Mouse (Mus musculus): Measurements from ENCODE around the gene Prss8. TPM values are rescaled to one million over a fixed set of nuclear protein-coding genes. Genes with fewer than 3 reads are reported as not detected.

The Prss8 gene
- 0.09 and 0.29 TPM in 2 replicates for polyA plus RNA-seq (2015; fragmentation: Nextera tagmentation; extraction: Ambion mirVana)

DNA sequence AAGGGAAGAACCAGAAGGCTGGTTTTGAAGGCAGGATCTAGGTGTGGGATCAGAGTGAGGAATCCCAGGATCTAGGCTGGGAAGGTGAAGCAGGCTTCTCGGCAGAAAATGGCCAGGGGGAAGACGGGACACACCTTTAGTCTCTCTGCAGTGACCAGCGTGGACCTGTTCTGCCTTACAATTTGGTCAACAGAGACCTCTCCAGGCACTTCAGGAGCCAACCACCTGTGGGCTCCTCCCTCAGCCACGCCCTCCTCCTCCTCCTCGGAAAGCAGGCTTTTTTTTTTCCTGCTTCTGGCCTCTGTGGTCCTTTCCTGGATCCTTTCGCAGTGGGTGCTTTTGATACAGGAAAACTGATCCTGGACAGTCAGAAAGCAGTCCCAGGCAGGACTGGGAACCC lies at the start of gene Prss8:
Gene Prss8, minus strand, starts transcription at position 182 of the 400 bp plus-strand sequence.
- no peak for ATAC-seq
- no peak within 1 kb of the TSS for H3K27ac ChIP-seq
- H3K4me3 ChIP-seq: no peak within 1 kb of the TSS
- 0 out of 2 replicates have a peak within 1 kb of the TSS, but pooled peaks have one; percentile 2 for H3K4me2 ChIP-seq
- WGBS: 10% methylated on average over 6 of the region's 6 CpGs
- H3K4me1 ChIP-seq: peaks cover 7% of the 10 kb centered on the region; the same call in 1 of the 2 replicates
- no peaks in the 10 kb centered on the region for H3K9me3 ChIP-seq (replicated peaks)
- H3K36me3 ChIP-seq (ENCODE audit: poor library complexity, severe bottlenecking): peaks cover 26% of the 10 kb centered on the region
- 0 out of 2 replicates have a peak within 1 kb of the TSS, but pooled peaks have one; percentile 17 for H3K9ac ChIP-seq
- H3K27me3 ChIP-seq: peaks cover 40% of the 10 kb centered on the region

DNA sequence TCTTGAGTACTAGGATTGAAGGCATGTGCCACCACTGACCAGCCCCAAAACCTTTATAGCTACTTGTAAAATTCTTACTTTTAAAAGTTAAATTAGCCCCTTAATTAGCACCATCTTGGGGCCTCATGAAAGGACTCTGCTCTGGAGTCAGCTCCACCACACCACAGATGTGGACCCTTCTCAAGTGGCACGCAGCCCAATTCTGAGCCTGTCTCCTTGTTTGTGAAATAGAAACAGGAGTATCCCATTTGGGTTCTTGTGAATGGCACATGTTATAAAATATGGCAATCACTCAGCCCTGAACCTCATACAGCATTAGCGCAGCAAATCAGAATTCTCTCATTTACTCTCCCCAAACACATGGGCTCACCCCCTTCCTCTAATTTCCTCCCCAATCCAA lies 49.0 kb upstream of the Prss8 start:
- Histone ChIP-seq H3K27ac (no peak overlapping the region), H3K4me2 (no peak overlapping the region), H3K9ac (no peak overlapping the region), H3K4me3 (no peak overlapping the region), H3K4me1 (peaks cover 5% of the 10 kb centered on the region), H3K9me3 (replicated peaks) (no peaks in the 10 kb centered on the region), H3K36me3 (ENCODE audit: poor library complexity, severe bottlenecking) (peaks cover 99% of the 10 kb centered on the region), H3K27me3 (no peaks in the 10 kb centered on the region)
- no peak for ATAC-seq
- 94% methylated on average over 2 of the region's 2 CpGs for WGBS

DNA sequence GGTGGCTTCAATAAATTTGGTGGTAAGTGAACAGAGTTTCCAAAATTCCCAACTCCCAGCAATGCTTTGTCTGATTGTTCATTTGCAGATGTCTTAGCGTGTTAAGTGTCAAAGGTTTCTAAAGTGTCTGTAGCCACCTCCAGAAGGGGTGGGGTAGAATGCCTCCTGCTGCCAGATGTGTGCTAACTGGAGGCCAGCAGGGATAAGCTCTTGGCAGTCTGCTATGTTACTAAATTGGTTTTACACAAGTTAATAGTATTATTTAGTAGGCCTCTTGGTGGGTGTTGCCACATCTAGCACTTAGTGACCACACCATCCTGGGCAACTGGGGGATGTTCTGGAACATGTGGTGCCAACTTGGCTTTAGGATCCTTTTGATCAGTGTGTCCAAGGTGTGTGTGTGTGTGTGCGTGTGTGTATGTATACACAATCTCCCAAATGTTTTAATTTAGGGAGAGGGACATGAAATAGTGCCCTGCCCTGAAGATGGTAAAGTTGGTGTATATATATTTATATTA lies 44.6 kb upstream of the Prss8 start:
- H3K36me3 ChIP-seq (ENCODE audit: poor library complexity, severe bottlenecking): peaks cover 97% of the 10 kb centered on the region
- no peak for ATAC-seq
- no peaks in the 10 kb centered on the region for H3K27me3 ChIP-seq
- H3K4me1 ChIP-seq: peaks cover 16% of the 10 kb centered on the region
- no peak overlapping the region for H3K4me2 ChIP-seq
- H3K9me3 ChIP-seq (replicated peaks): no peaks in the 10 kb centered on the region
- WGBS: 86% methylated on average over 2 of the region's 2 CpGs
- no peak overlapping the region for H3K4me3 ChIP-seq
- H3K9ac ChIP-seq: no peak overlapping the region
- H3K27ac ChIP-seq: no peak overlapping the region

DNA sequence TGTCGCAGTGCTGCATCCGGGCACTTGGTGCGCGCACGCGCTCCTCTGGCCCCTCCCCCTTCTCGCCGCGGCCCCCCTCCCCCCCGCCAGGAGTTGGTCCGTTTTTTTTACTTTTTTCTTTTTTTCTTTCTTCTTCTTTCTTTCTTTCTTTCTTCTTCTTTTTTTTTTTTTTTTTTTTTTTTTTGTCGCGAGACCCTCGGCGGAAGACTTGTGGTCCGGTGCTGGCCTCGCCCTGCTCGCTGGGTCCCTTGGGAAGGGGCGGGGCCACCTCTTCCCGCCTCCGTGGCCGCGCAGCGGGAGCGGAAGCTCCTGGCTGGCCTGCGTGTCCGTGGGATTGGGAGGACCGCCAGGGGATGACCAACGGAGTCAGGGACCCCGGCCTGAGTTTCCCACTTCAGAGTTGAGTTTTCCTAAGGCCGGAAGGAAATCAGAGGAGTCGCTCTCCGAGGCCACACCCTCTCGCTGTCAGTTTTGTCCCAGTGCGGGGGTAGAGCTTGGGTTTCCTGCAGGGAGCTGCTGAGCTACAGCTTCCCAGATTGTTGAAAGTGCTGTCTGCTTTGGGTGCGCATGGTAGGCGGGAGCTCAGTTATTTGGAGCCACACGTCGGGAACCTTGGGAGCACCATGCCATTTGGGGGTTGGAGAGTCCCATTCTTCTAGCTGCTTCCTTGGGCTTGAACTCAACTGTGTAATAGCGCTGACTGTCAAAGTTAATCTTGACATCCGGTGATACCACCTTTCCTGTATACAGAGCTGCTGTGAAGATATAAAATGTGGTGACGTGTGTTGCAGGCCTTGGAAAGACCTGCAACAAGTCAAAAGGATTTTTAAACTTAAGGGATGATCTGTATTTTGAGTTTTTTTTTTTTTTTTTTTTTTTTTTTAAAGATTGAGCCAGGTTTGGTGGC lies 38.3 kb upstream of the Prss8 start:
- Histone ChIP-seq H3K9ac (peak overlapping the region; percentile 99), H3K36me3 (ENCODE audit: poor library complexity, severe bottlenecking) (peaks cover 37% of the 10 kb centered on the region), H3K4me2 (peak overlapping the region; percentile 92), H3K9me3 (replicated peaks) (no peaks in the 10 kb centered on the region), H3K27ac (peak overlapping the region; percentile 96), H3K4me1 (peaks cover 29% of the 10 kb centered on the region), H3K4me3 (peak overlapping the region; percentile 98), H3K27me3 (no peaks in the 10 kb centered on the region)
- under 1% methylated on average over 39 of the region's 42 CpGs for WGBS
- ATAC-seq: peak; percentile 32; the same call in 1 of the 2 replicates

DNA sequence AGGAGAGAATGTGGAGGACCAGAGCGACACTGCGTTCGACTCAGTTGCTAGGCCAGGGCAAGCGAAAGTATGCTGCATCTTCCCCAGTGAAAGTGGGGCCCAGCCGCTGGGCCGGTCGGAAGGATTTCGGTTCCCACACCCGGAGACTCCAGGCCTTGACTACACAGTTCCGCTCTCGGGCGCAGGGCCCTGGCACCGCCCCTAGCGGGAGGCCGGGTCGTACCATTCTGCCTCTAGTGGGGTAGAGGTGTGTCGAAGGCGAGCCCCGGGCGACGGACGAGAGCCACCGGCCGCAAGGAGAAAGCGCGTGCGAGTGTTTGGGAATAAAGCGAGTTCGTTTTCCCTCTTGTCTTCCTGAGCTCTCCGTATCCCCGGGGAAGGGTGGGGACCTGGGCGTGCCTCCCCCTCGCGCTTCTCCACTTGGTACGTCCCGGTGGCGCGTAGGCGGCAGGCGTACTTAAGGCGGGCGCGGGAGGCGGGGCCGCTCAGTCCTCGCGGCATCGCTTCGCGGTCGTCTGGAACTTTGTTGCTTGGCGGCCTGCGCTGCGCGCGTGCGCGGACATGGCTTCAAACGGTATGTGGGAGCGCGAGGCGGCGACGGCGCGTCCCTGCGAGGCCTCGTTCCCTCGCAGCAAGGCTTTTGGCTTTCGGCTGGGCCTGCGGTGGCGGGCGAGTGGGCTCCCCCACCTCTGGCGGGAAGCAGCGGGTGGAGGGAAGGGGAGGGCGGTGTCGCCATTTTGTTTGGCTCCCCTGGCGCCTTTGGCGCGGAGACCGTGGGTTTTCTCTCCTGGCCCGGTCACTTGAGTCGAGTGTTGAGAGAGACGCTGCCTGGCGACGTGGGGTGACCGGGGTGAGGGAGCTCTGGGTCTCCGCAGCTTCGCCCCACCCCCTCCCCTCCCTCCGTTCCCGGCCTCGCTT lies 37.4 kb upstream of the Prss8 start, which contains the start of gene Fus:
Gene Fus, plus strand, starts transcription at position 454 of the 918 bp plus-strand sequence.
- WGBS: under 1% methylated on average over 91 of the region's 92 CpGs

DNA sequence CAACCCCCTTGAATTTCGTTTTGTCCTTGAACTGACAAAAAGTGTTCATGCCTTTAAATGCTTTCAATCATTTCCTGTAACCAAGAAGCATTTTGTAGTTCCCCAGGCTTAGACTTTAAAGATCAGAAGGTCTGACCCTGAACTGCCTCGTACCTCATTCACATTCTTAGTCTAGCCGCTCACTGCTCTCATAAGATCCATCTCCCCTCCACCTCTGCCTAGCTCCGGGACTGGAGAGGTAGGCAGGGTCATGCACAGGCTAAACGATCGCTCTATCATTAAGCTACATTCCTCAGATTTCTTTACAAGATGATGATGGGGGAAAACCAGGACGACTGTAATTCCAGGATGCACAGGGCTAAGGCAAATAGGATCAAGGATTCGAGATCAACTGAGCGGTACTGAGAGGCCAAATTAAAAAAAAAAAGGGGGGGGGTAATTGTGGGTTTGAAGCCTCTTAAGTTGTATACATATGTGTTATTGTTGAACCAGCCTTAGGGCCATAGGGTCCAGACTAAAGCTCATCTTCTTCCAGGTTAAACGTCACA lies 36.5 kb upstream of the Prss8 start:
- H3K4me1 ChIP-seq: peaks cover 29% of the 10 kb centered on the region
- WGBS: 8% methylated on average over 10 of the region's 10 CpGs
- H3K9ac ChIP-seq: peak overlapping the region; percentile 99
- no peaks in the 10 kb centered on the region for H3K9me3 ChIP-seq (replicated peaks)
- ATAC-seq: no peak
- H3K27ac ChIP-seq: peak overlapping the region; percentile 96
- H3K36me3 ChIP-seq (ENCODE audit: poor library complexity, severe bottlenecking): peaks cover 21% of the 10 kb centered on the region
- H3K4me2 ChIP-seq: peak overlapping the region; percentile 92
- H3K4me3 ChIP-seq: peak overlapping the region; percentile 98
- H3K27me3 ChIP-seq: no peaks in the 10 kb centered on the region

More for the DNA sequence above, 37.4 kb upstream of the Prss8 start, which contains the start of gene Fus:
- Histone ChIP-seq H3K4me3 (peak within 1 kb of the TSS; percentile 98), H3K9me3 (replicated peaks) (no peaks in the 10 kb centered on the region), H3K4me1 (peaks cover 29% of the 10 kb centered on the region), H3K27me3 (no peaks in the 10 kb centered on the region), H3K36me3 (ENCODE audit: poor library complexity, severe bottlenecking) (peaks cover 28% of the 10 kb centered on the region), H3K27ac (peak within 1 kb of the TSS; percentile 96), H3K9ac (peak within 1 kb of the TSS; percentile 99), H3K4me2 (peak within 1 kb of the TSS; percentile 92)
- peak; percentile 96 for ATAC-seq

DNA sequence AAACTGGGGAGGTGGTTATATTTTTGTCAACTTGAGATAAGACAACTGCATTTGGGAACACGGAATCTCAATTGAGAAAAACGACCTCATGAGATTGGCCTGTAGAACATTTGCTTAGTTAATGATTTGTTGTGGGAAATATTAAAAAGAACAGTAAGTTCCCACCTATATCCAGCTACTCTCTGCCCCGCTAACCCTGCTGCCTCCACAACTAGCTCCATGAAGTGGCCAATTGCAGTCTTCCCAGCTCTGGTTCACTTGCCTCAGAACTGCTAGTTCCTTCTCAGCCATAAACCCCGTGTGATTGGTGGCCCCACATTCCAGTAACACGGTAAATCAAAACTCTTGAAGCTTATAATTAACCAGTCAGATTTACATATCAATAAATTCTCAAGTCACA lies 29.5 kb upstream of the Prss8 start:
- H3K9ac ChIP-seq: no peak overlapping the region
- no peak for ATAC-seq
- H3K9me3 ChIP-seq (replicated peaks): no peaks in the 10 kb centered on the region
- no peaks in the 10 kb centered on the region for H3K4me1 ChIP-seq
- H3K27ac ChIP-seq: no peak overlapping the region
- WGBS: 64% methylated on average over 5 of the region's 5 CpGs
- H3K4me3 ChIP-seq: no peak overlapping the region
- H3K27me3 ChIP-seq: no peaks in the 10 kb centered on the region
- H3K4me2 ChIP-seq: no peak overlapping the region
- H3K36me3 ChIP-seq (ENCODE audit: poor library complexity, severe bottlenecking): no peaks in the 10 kb centered on the region

DNA sequence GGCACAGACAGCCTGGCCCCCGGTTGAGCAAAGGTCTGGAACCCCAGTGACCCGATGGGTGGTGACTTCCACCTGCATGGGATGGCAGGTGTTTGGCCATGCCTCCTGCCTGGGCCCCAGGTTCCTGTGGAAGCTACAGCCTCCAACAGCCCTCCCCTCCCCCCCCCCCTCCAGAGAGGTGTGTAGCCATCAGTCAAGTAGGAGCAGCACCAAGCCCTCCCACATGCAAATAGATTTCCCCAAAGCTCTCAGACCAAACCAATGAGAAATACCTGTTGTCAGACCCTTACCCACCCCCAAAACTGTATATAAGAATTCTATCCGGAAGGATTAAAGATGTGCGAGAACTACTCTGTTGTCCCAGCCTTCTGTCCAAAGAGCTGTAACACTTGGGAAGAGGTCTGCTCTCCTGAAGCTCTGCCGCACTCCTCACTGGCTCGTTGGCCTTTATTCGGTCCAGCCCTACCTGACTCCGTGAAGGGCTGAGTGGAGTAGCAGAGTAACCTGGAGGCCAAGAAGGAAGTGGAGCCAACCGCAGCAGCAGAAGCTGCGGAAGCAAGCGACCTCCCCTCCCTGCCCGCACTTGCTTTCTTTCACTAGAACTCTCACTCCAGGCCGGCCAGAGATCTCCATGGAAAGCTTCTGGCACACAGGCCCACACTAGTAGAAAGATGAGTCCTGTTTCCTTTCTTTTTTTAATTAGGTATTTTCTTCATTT lies 23.1 kb upstream of the Prss8 start:
- Histone ChIP-seq H3K36me3 (ENCODE audit: poor library complexity, severe bottlenecking) (no peaks in the 10 kb centered on the region), H3K9ac (no peak overlapping the region), H3K4me3 (no peak overlapping the region), H3K27me3 (peaks cover 3% of the 10 kb centered on the region; the same call in 1 of the 2 replicates), H3K9me3 (replicated peaks) (no peaks in the 10 kb centered on the region), H3K4me2 (no peak overlapping the region), H3K27ac (no peak overlapping the region), H3K4me1 (no peaks in the 10 kb centered on the region)
- ATAC-seq: no peak
- 47% methylated on average over 13 of the region's 13 CpGs for WGBS

DNA sequence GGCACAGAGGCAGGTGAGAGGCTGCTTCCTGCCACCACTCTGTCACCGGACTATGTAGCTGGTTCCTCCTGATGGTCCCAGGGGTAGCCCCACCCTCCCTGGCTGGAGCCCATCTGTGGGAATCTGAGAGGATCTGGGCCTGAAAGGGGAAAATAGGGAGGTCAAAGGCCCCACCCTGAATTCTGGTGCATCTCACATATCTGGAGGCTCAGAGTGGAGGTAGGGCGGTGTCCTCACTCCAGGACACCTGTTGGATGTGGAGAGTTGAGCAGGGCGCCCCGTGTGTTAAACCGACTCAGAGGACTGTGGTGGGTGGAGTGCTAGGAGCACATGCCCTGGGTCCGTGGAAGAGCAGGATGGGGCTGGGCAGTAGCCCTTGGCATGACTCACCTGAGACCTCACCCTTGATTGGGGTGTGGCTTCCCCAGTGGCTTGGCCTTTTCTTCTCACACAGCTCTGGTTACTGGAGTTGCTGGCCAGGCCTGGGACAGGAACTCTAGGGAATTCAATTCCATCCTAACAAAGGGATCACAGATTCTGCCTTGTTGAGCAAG lies 16.6 kb upstream of the Prss8 start, which contains the start of gene Prss36:
Gene Prss36, minus strand, starts transcription at position 256 of the 554 bp plus-strand sequence.
- 83% methylated on average over 6 of the region's 6 CpGs for WGBS
- Histone ChIP-seq H3K27me3 (peaks cover 40% of the 10 kb centered on the region), H3K9me3 (replicated peaks) (no peaks in the 10 kb centered on the region)

DNA sequence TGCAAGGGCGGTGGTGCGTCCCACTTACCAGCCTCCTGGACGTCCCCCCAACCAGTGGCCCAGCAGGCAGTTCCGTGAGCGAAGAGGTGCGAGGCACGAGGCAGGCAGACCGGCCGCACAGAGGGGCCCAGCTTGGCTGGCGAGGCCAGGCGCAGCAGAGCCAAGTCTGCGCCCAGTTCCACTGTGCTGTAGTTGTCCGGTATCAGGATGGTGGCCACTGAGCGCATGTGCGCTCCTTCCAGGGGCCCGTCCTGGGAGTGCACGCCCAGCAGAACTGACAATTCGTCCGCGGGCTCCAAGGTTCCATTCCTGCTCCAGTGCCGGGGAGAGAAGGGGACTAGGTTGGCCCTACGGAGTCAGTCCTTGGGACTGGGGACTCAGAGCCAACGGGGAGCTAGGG lies 14.7 kb upstream of the Prss8 start:
- no peak overlapping the region for H3K9ac ChIP-seq
- no peak for ATAC-seq
- no peak overlapping the region for H3K27ac ChIP-seq
- no peaks in the 10 kb centered on the region for H3K4me1 ChIP-seq
- 17% methylated on average over 23 of the region's 23 CpGs for WGBS
- H3K9me3 ChIP-seq (replicated peaks): no peaks in the 10 kb centered on the region
- peaks cover 36% of the 10 kb centered on the region for H3K27me3 ChIP-seq
- H3K36me3 ChIP-seq (ENCODE audit: poor library complexity, severe bottlenecking): no peaks in the 10 kb centered on the region
- H3K4me3 ChIP-seq: no peak overlapping the region
- H3K4me2 ChIP-seq: no peak overlapping the region

More for the DNA sequence above, 16.6 kb upstream of the Prss8 start, which contains the start of gene Prss36:
- Histone ChIP-seq H3K4me2 (no peak within 1 kb of the TSS), H3K27ac (no peak within 1 kb of the TSS), H3K4me3 (no peak within 1 kb of the TSS), H3K36me3 (ENCODE audit: poor library complexity, severe bottlenecking) (no peaks in the 10 kb centered on the region), H3K9ac (no peak within 1 kb of the TSS), H3K4me1 (no peaks in the 10 kb centered on the region)
- no peak for ATAC-seq
